Comparison of ENCODE assay signal across 8 mouse cellular contexts in the genomic region with DNA sequence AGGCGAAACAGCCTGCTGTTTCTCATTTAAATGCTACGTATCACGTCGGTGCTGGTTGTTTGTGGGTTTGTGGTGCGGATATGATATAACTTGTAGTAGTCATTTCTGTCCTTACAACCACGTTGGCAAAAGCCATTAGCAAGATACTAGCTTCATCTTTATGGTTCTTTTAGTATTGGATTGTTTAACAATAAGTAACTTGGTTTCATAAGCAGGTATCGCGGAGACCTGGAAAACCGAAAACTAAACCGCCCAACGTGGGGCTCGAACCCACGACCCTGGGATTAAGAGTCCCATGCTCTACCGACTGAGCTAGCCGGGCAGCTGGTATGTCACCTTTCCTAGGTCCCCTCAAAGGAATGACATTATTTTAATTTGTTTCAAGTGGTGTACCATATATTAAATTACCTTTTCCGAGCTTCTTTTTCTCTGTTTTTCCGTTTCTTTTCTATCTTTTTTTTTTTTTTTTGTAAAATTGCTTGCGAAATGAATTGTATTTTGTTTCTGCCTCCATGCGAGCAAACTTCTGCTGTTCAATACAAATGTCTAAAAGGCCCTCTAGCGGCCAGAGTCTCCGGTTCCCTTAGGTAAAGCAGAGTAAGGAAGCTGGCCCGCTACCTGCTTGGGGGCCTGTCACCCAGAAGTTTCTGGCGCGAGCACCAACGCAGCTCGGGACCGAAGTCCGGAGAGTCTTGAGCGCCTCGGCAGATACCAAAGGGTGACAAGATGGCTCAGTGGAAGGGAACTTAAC. TPM values are rescaled to one million over a fixed set of nuclear protein-coding genes. Genes with fewer than 3 reads are reported as not detected.
DNase-seq lines count a peak whose midpoint lies in the region; ATAC-seq and TF ChIP-seq lines count a peak whose summit lies in the region.

No protein-coding gene starts in this region.

- H3K4me3 ChIP-seq in cerebellum, adult 2 months (replicated peaks; ENCODE audit: insufficient read depth, low read depth, low read length): peak overlapping the region; percentile 36
- peak overlapping the region; percentile 45 for H3K4me3 ChIP-seq in hindbrain, embryonic 10.5 days
- H3K4me3 ChIP-seq in lung, postnatal 0 days (ENCODE audit: low read depth, low read length): peak overlapping the region; percentile 31

- WGBS in cerebellum, adult 2 months: 5% methylated on average over 30 of the region's 30 CpGs
- under 1% methylated on average over 30 of the region's 30 CpGs for WGBS in hindbrain, embryonic 10.5 days
- 3% methylated on average over 30 of the region's 30 CpGs for WGBS in lung, postnatal 0 days

- H3K9ac ChIP-seq in lung, postnatal 0 days (replicated peaks; ENCODE audit: low read depth): no peak overlapping the region

- H3K4me1 ChIP-seq in cerebellum, adult 2 months (ENCODE audit: control insufficient read depth, insufficient read depth, low read length): no peaks in the 10 kb centered on the region
- peaks cover 12% of the 10 kb centered on the region; the same call in 1 of the 2 replicates for H3K4me1 ChIP-seq in hindbrain, embryonic 10.5 days (replicated peaks)
- H3K4me1 ChIP-seq in lung, postnatal 0 days (ENCODE audit: insufficient read depth, low read depth, low read length): peaks cover 4% of the 10 kb centered on the region; the same call in 1 of the 2 replicates

- ATAC-seq in lung, postnatal 0 days: peak; percentile 72

- DNase-seq in Muller cell, postnatal 12 days (ENCODE audit: inconsistent ontology term): peak; percentile 73
- DNase-seq in cerebellum, adult 2 months: peak; percentile 64 to 73
- peak; percentile 79 for DNase-seq in forelimb bud, embryonic 11.5 days (ENCODE audit: low read depth, low spot score)
- DNase-seq in hindbrain, embryonic 10.5 days (ENCODE audit: low spot score): peak; percentile 75
- DNase-seq in layer of hippocampus, adult 9-11 months: peak; percentile 82
- DNase-seq in lung, postnatal 0 days (ENCODE audit: low spot score): peak; percentile 89
- peak; percentile 25 for DNase-seq in retina, adult 2 months (ENCODE audit: low read depth, low spot score)
- peak; percentile 85 to 87 for DNase-seq in thymus, postnatal 36 days

- no peak for TF ChIP-seq POLR2A in cerebellum, adult 2 months (IDR thresholded peaks at IDR 0.05; ENCODE audit: borderline replicate concordance, insufficient read depth, low read length)

- TF ChIP-seq CTCF in cerebellum, adult 2 months (IDR thresholded peaks at IDR 0.05; ENCODE audit: borderline replicate concordance, insufficient read depth, low read depth, low read length): peak; percentile 45; the same call in 1 of the 2 replicates
- peak; percentile 71 for TF ChIP-seq CTCF in lung, postnatal 0 days (IDR thresholded peaks at IDR 0.05)

- H3K36me3 ChIP-seq in hindbrain, embryonic 10.5 days: no peaks in the 10 kb centered on the region
- no peaks in the 10 kb centered on the region for H3K36me3 ChIP-seq in lung, postnatal 0 days (ENCODE audit: insufficient read depth, low read length)

- H3K4me2 ChIP-seq in lung, postnatal 0 days (replicated peaks; ENCODE audit: low read depth, low read length): peak overlapping the region; percentile 46

- no peak for TF ChIP-seq EP300 in lung, postnatal 0 days (IDR thresholded peaks at IDR 0.05)

- no peaks in the 10 kb centered on the region for H3K27me3 ChIP-seq in cerebellum, adult 2 months (ENCODE audit: control insufficient read depth, insufficient read depth, low read length)
- no peaks in the 10 kb centered on the region for H3K27me3 ChIP-seq in hindbrain, embryonic 10.5 days (ENCODE audit: insufficient read depth, poor library complexity, severe bottlenecking)
- H3K27me3 ChIP-seq in lung, postnatal 0 days (replicated peaks; ENCODE audit: insufficient read depth, low read length): no peaks in the 10 kb centered on the region

- H3K27ac ChIP-seq in cerebellum, adult 2 months (ENCODE audit: insufficient read depth, low read length): no peak overlapping the region
- H3K27ac ChIP-seq in hindbrain, embryonic 10.5 days: peak overlapping the region; percentile 23; the same call in 1 of the 2 replicates
- no peak overlapping the region for H3K27ac ChIP-seq in lung, postnatal 0 days (ENCODE audit: low read length)

- no peaks in the 10 kb centered on the region for H3K9me3 ChIP-seq in hindbrain, embryonic 10.5 days
- H3K9me3 ChIP-seq in lung, postnatal 0 days (ENCODE audit: low read length): no peaks in the 10 kb centered on the region

RNA-seq across cellular contexts. Expression of a gene that starts 11.9 kb away (rescaled TPM):
- polyA plus RNA-seq in cerebellum, adult 2 months (2012; rRNA removed): 468 and 520 TPM in 2 replicates
- polyA plus RNA-seq in hindbrain, embryonic 10.5 days (2016; fragmentation: Nextera tagmentation; extraction: Ambion mirVana): 538 and 546 TPM in 2 replicates
- 283 and 290 TPM in 2 replicates for polyA plus RNA-seq in lung, postnatal 0 days (2015; fragmentation: Nextera tagmentation; extraction: Ambion mirVana)

RNA-seq across cellular contexts. Expression of a gene that starts 36.4 kb away (rescaled TPM):
- 0.34 and 0.49 TPM in 2 replicates for polyA plus RNA-seq in cerebellum, adult 2 months (2012; rRNA removed)
- 16.1 and 16.2 TPM in 2 replicates for polyA plus RNA-seq in hindbrain, embryonic 10.5 days (2016; fragmentation: Nextera tagmentation; extraction: Ambion mirVana)
- 4.1 and 5.4 TPM in 2 replicates for polyA plus RNA-seq in lung, postnatal 0 days (2015; fragmentation: Nextera tagmentation; extraction: Ambion mirVana)

Comparison
In these comparisons a context has a peak if more than half of its experiments do, and no peak if none do; other contexts are left out.
1. DNase-seq: peak in every context shown above with its lines; median percentile 89 in lung, postnatal 0 days; 86 in thymus, postnatal 36 days; 82 in layer of hippocampus, adult 9-11 months; 79 in forelimb bud, embryonic 11.5 days; 75 in hindbrain, embryonic 10.5 days; 73 in Muller cell, postnatal 12 days; 68 in cerebellum, adult 2 months; 25 in retina, adult 2 months.